Mouse (Mus musculus) cortical plate, adult 2 months (tissue): ENCODE data around the gene Macrod2. TPM values are rescaled to one million over a fixed set of nuclear protein-coding genes. Genes with fewer than 3 reads are reported as not detected.

Source experiments
- H3K27ac ChIP-seq: fragments of 200-500 bp; 2 replicates; pipeline ENCODE4 v1.5.1; 2012; ENCODE audit warnings: low read length, control low read depth, inconsistent platforms; ENCODE audit not compliant: insufficient read depth
- H3K4me1 ChIP-seq: fragments of 200-500 bp; 2 replicates; pipeline ENCODE4 v1.6.1; 2011; ENCODE audit warnings: low read length; ENCODE audit not compliant: control insufficient read depth, insufficient read depth
- H3K4me3 ChIP-seq: fragments of 200-500 bp; 2 replicates; pipeline ENCODE4 v1.5.1; 2011; ENCODE audit warnings: mild to moderate bottlenecking, low read length, control low read depth; ENCODE audit not compliant: insufficient read depth
- CTCF ChIP-seq: fragments of 200-500 bp; IDR thresholded peaks from 2 replicates; pipeline ENCODE4 v1.5.1; 2011; ENCODE audit warnings: mild to moderate bottlenecking, control low read depth, low read length; ENCODE audit not compliant: insufficient read depth; ENCODE audit errors: extremely low read depth
- POLR2A ChIP-seq: fragments of 200-500 bp; IDR thresholded peaks from 2 replicates; pipeline ENCODE4 v1.6.1; 2011; ENCODE audit warnings: mild to moderate bottlenecking, low read length, control low read depth; ENCODE audit not compliant: insufficient read depth; ENCODE audit errors: extremely low read depth
- polyA plus RNA-seq: library from polyadenylated mRNA; depleted of rRNA; stranded (reverse); fragments of >200 nt; gene quantifications from 2 replicates; pipeline ENCODE4 v1.2.3, GENCODE M21; 2012

Gene Macrod2
- polyA plus RNA-seq, 1 experiment = 20.3 TPM

GRCm38 (mm10) chr2:141288494-141288893, 893.4 kb downstream of the Macrod2 start:
- Histone ChIP-seq H3K27ac (no peak overlapping the region), H3K4me1 (no peaks in the 10 kb centered on the region), H3K4me3 (no peak overlapping the region)
- no peak for TF ChIP-seq POLR2A
- TF ChIP-seq CTCF = no peak

- TF ChIP-seq POLR2A = no peak
- no peak for TF ChIP-seq CTCF
- Histone ChIP-seq H3K4me1 (no peaks in the 10 kb centered on the region), H3K27ac (no peak overlapping the region), H3K4me3 (no peak overlapping the region)
Observed at GRCm38 (mm10) chr2:141289059-141289713, 894.1 kb downstream of the Macrod2 start.

GRCm38 (mm10) chr2:141292847-141293246, 897.7 kb downstream of the Macrod2 start:
- no peaks in the 10 kb centered on the region for H3K4me1 ChIP-seq
- TF ChIP-seq CTCF (no peak), POLR2A (no peak)
- no peak overlapping the region for H3K27ac ChIP-seq
- H3K4me3 ChIP-seq = no peak overlapping the region

- Histone ChIP-seq H3K27ac (no peak overlapping the region), H3K4me1 (no peaks in the 10 kb centered on the region), H3K4me3 (no peak overlapping the region)
- TF ChIP-seq POLR2A = no peak
Observed at GRCm38 (mm10) chr2:141299168-141299567, 904.1 kb downstream of the Macrod2 start.

GRCm38 (mm10) chr2:141301030-141301429, 905.9 kb downstream of the Macrod2 start:
- Histone ChIP-seq H3K4me1 (no peaks in the 10 kb centered on the region), H3K27ac (no peak overlapping the region)

GRCm38 (mm10) chr2:141308406-141308805, 913.3 kb downstream of the Macrod2 start:
- TF ChIP-seq CTCF = no peak
- no peak for TF ChIP-seq POLR2A
- Histone ChIP-seq H3K4me1 (no peaks in the 10 kb centered on the region), H3K4me3 (no peak overlapping the region), H3K27ac (no peak overlapping the region)

More at GRCm38 (mm10) chr2:141301030-141301429, 905.9 kb downstream of the Macrod2 start:
- no peak overlapping the region for H3K4me3 ChIP-seq
- TF ChIP-seq POLR2A (no peak), CTCF (no peak)

- no peak for TF ChIP-seq POLR2A
- TF ChIP-seq CTCF = no peak
- Histone ChIP-seq H3K27ac (no peak overlapping the region), H3K4me3 (no peak overlapping the region), H3K4me1 (no peaks in the 10 kb centered on the region)
Observed at GRCm38 (mm10) chr2:141312136-141312948, 917.2 kb downstream of the Macrod2 start.

GRCm38 (mm10) chr2:141315349-141315748, 920.2 kb downstream of the Macrod2 start:
- no peak for TF ChIP-seq CTCF
- no peak for TF ChIP-seq POLR2A
- no peaks in the 10 kb centered on the region for H3K4me1 ChIP-seq
- no peak overlapping the region for H3K4me3 ChIP-seq
- no peak overlapping the region for H3K27ac ChIP-seq

- no peak overlapping the region for H3K4me3 ChIP-seq
- no peak overlapping the region for H3K27ac ChIP-seq
- H3K4me1 ChIP-seq = no peaks in the 10 kb centered on the region; the same call in 1 of the 2 replicates
- TF ChIP-seq POLR2A = no peak
- no peak for TF ChIP-seq CTCF
Observed at GRCm38 (mm10) chr2:141323956-141324460, 928.9 kb downstream of the Macrod2 start.

- H3K4me1 ChIP-seq = no peaks in the 10 kb centered on the region; the same call in 1 of the 2 replicates
- TF ChIP-seq POLR2A (no peak), CTCF (no peak)
- H3K4me3 ChIP-seq = no peak overlapping the region
- no peak overlapping the region for H3K27ac ChIP-seq
Observed at GRCm38 (mm10) chr2:141327296-141327695, 932.2 kb downstream of the Macrod2 start.

- TF ChIP-seq CTCF (no peak), POLR2A (no peak)
- no peak overlapping the region for H3K27ac ChIP-seq
- H3K4me1 ChIP-seq = no peaks in the 10 kb centered on the region; the same call in 1 of the 2 replicates
- H3K4me3 ChIP-seq = no peak overlapping the region
Observed at GRCm38 (mm10) chr2:141337708-141338107, 942.6 kb downstream of the Macrod2 start.
